Mouse (Mus musculus) heart, embryonic 11.5 days (tissue): ENCODE measurements around the gene Olfr820. TPM values are rescaled to one million over a fixed set of nuclear protein-coding genes. Genes with fewer than 3 reads are reported as not detected.

Experiments
- ATAC-seq: fragments of 200-750 bp; cut with Nextera tagmentation; replicated peaks from 2 replicates; pipeline ENCODE4 v1.8.0; 2017; ENCODE audit warnings: moderate library complexity; ENCODE audit not compliant: insufficient number of reproducible peaks, low FRiP score, low TSS enrichment
- H3K27ac ChIP-seq: fragments of 300-500 bp; sonication (generic); 2 replicates; pipeline ENCODE4 v1.5.1; 2014; ENCODE audit warnings: mild to moderate bottlenecking, low read depth, low read length
- H3K27me3 ChIP-seq: fragments of 300-500 bp; sonication (generic); 2 replicates; pipeline ENCODE4 v1.6.1; 2014; ENCODE audit warnings: mild to moderate bottlenecking, low read length, mixed read lengths; ENCODE audit not compliant: control insufficient read depth, insufficient read depth
- H3K36me3 ChIP-seq: fragments of 300-500 bp; sonication (generic); 2 replicates; pipeline ENCODE4 v1.6.1; 2014; ENCODE audit warnings: mild to moderate bottlenecking, low read length, moderate library complexity, mixed read lengths; ENCODE audit not compliant: control insufficient read depth, insufficient read depth
- H3K4me1 ChIP-seq: fragments of 300-500 bp; sonication (generic); 2 replicates; pipeline ENCODE4 v1.6.1; 2014; ENCODE audit warnings: low read length; ENCODE audit not compliant: control insufficient read depth, insufficient read depth
- H3K4me2 ChIP-seq: fragments of 300-500 bp; sonication (generic); 2 replicates; pipeline ENCODE4 v1.6.1; 2014; ENCODE audit warnings: mild to moderate bottlenecking, moderate library complexity
- H3K4me3 ChIP-seq: fragments of 300-500 bp; sonication (generic); 2 replicates; pipeline ENCODE4 v1.5.1; 2014; ENCODE audit warnings: low read depth, low read length
- H3K9ac ChIP-seq: fragments of 300-500 bp; sonication (generic); 2 replicates; pipeline ENCODE4 v1.6.1; 2014; ENCODE audit warnings: mild to moderate bottlenecking, low read depth, low read length, moderate library complexity
- H3K9me3 ChIP-seq: fragments of 300-500 bp; sonication (generic); replicated peaks from 2 replicates; pipeline ENCODE4 v1.6.1; 2016; ENCODE audit warnings: low read length; ENCODE audit not compliant: control insufficient read depth
- WGBS: fragments of 180-500 bp; shearing (Covaris S2); extraction: QIAGEN DNeasy Blood & Tissue Kit; methylation state at CpG from one replicate; pipeline ENCODE4 v1.1.7; 2014; ENCODE audit not compliant: insufficient replicate concordance; 5-methylcytosine and 5-hydroxymethylcytosine counted together
- polyA plus RNA-seq: library from polyadenylated mRNA; unstranded; fragments of >200 nt; fragmentation: Nextera tagmentation; extraction: Ambion mirVana; gene quantifications from 2 replicates; pipeline ENCODE4 v1.2.1, GENCODE M21; 2014

Gene Olfr820
- polyA plus RNA-seq, 1 experiment from 2014 or later: not detected

DNA sequence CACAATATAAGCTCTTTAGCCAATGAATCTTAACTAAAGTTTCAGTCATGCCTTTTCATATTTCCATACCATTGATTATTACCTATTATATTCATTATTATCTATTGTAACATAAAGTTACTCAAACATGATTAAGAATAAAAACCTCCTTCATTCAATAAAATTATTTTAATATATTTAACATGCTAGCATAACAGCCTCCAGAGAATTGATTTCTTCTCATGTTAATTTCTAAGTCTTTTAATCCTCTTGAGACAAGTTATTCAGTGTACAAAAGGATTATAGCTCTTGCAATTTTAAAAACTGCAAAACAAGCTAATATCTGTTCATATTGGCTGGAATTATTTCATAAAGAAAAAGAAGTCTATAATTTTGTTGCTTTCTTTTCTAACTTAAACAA, 17.6 kb downstream of the Olfr820 start, which contains the start of gene Olfr821:
TSS of gene Olfr821 (plus strand) at position 301 of the 400 bp plus-strand sequence.
- H3K36me3 ChIP-seq: no peaks in the 10 kb centered on the region
- H3K4me2 ChIP-seq: no peak within 1 kb of the TSS
- no peaks in the 10 kb centered on the region for H3K4me1 ChIP-seq
- H3K27me3 ChIP-seq: no peaks in the 10 kb centered on the region
- H3K9me3 ChIP-seq: no peaks in the 10 kb centered on the region
- no peak within 1 kb of the TSS for H3K27ac ChIP-seq
- no peak within 1 kb of the TSS for H3K9ac ChIP-seq
- no peak within 1 kb of the TSS for H3K4me3 ChIP-seq
- ATAC-seq: no peak

DNA sequence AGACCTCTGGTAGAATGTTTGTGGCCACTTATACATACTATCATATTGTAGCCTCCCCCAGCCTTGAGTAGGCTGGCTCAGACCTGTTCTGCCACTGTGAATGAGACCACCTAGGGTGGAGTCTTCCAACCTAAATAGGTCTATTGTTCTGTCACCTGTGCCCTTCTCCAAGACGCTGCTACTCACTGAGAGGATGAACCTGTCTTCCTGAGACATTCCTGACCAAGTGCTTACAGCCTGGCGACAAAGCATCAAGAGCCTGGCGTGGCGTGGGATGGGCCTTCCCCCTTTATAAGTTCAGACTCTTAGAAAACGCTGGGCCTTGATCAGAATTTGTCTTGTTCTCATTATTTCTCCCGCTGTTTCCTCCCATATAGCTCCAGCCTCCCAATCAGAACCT, 24.7 kb downstream of the Olfr820 start:
- 70% methylated on average over 6 of the region's 6 CpGs for WGBS
- no peak overlapping the region for H3K9ac ChIP-seq
- no peak overlapping the region for H3K4me3 ChIP-seq
- no peak overlapping the region for H3K27ac ChIP-seq
- no peaks in the 10 kb centered on the region for H3K4me1 ChIP-seq
- H3K9me3 ChIP-seq: no peaks in the 10 kb centered on the region
- H3K4me2 ChIP-seq: no peak overlapping the region
- no peak for ATAC-seq
- H3K36me3 ChIP-seq: no peaks in the 10 kb centered on the region
- H3K27me3 ChIP-seq: no peaks in the 10 kb centered on the region

Other genes with a start within 250 kb of the Olfr820 start
- gene Olfr808, start 247.1 kb upstream of the Olfr820 start, polyA plus RNA-seq: not detected in 2 replicates
- gene Olfr809, start 238.0 kb upstream of the Olfr820 start, polyA plus RNA-seq: not detected in 2 replicates
- not detected in 2 replicates for gene Olfr810, start 217.7 kb upstream of the Olfr820 start, polyA plus RNA-seq
- gene Olfr811, start 208.2 kb upstream of the Olfr820 start, polyA plus RNA-seq: not detected in 2 replicates
- gene Olfr812, start 166.5 kb upstream of the Olfr820 start, polyA plus RNA-seq: not detected in 2 replicates
- not detected in 2 replicates for gene Olfr813, start 157.3 kb upstream of the Olfr820 start, polyA plus RNA-seq
- gene Olfr814, start 132.8 kb upstream of the Olfr820 start, polyA plus RNA-seq: not detected in 2 replicates
- not detected in 2 replicates for gene Olfr815, start 106.8 kb upstream of the Olfr820 start, polyA plus RNA-seq
- not detected in 2 replicates for gene Olfr816, start 97.0 kb upstream of the Olfr820 start, polyA plus RNA-seq
- not detected in 2 replicates for gene Olfr818, start 63.5 kb upstream of the Olfr820 start, polyA plus RNA-seq
- gene Olfr819, start 45.4 kb upstream of the Olfr820 start, polyA plus RNA-seq: not detected in 2 replicates
- gene Olfr247, start 36.5 kb upstream of the Olfr820 start, polyA plus RNA-seq: not detected in 2 replicates
- not detected in 2 replicates for gene Gm10310, start 27.6 kb upstream of the Olfr820 start, polyA plus RNA-seq
- not detected in 2 replicates for gene Olfr821, start 17.7 kb downstream of the Olfr820 start, polyA plus RNA-seq
- gene Olfr822, start 58.6 kb downstream of the Olfr820 start, polyA plus RNA-seq: not detected in 2 replicates
- not detected in 2 replicates for gene Olfr823, start 102.8 kb downstream of the Olfr820 start, polyA plus RNA-seq
- gene Olfr824, start 117.4 kb downstream of the Olfr820 start, polyA plus RNA-seq: not detected in 2 replicates
- gene Olfr825, start 154.1 kb downstream of the Olfr820 start, polyA plus RNA-seq: not detected in 2 replicates
- gene Olfr826, start 171.6 kb downstream of the Olfr820 start, polyA plus RNA-seq: not detected in 2 replicates
- gene Olfr827, start 201.8 kb downstream of the Olfr820 start, polyA plus RNA-seq: not detected in 2 replicates